Mouse (Mus musculus): ENCODE results near the gene Tmed6. TPM values are rescaled to one million over a fixed set of nuclear protein-coding genes. Genes with fewer than 3 reads are reported as not detected.

Gene Tmed6
- total RNA-seq, 2 experiments from 2014 or later = 0.42 TPM; not detected in 1

- no peak for DNase-seq (ENCODE audit: low spot score in 2 of 2)
- no peak for TF ChIP-seq CTCF (conservative IDR thresholded peaks at IDR 0.05)
Observed at GRCm38 (mm10) chr8:107023479-107023878, 42.0 kb downstream of the Tmed6 start.

DNA sequence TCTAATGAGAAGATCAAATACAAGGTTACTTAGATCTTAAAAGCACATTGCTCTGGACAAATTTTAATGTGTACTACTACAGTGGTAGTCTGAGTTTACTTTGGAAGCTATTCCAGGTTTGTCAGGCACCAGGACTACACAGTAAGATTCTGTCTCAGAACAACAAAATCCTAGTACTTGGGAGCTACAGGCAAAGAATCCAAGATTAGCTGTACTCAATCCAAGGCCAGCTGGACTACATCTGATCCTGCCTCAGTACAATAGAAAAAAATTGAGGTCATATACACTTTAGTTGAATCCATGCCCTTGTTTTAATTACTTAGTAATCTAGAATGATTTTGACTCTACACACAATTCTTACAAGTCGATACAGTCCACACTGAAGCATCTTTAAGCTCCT lies 50.5 kb downstream of the Tmed6 start:
- 0 out of 2 replicates have a peak overlapping the region, but pooled peaks have one; percentile 14 for H3K27ac ChIP-seq
- no peak for TF ChIP-seq CTCF (conservative IDR thresholded peaks at IDR 0.05)

More at GRCm38 (mm10) chr8:107023479-107023878, 42.0 kb downstream of the Tmed6 start:
- no peak overlapping the region for H3K4me3 ChIP-seq
- H3K27ac ChIP-seq = no peak overlapping the region

DNA sequence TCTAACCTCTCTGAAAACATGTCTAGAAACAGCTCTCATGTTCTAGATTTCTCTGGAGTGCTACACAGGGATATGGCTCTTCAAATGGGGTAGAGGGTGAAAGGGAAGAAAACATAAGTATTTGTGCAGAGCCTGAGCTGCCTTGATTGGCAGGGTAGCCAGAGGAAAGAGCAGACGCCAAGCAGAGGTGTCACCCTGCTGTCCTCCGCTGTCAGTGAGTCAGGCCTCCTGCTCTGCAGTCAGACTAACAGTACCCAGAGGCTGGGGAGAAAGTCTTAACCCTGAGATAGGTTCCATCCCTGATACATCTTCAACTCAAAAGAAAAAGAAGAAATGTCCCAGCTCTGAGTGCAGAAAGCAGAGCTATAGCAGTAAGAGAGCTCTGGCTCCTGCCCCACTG lies 52.8 kb downstream of the Tmed6 start:
- Histone ChIP-seq H3K4me3 (no peak overlapping the region), H3K27ac (no peak overlapping the region)
- TF ChIP-seq CTCF (conservative IDR thresholded peaks at IDR 0.05) = no peak
- DNase-seq (ENCODE audit: low spot score in 2 of 2) = no peak

More for the DNA sequence above, 50.5 kb downstream of the Tmed6 start:
- H3K4me3 ChIP-seq = no peak overlapping the region
- DNase-seq (ENCODE audit: low spot score in 2 of 2) = no peak

Small RNA genes within 50 kb of the gene (microRNA-seq; reads per million reads assigned to microRNA genes)
- gene Mir7075 = 1.1 to 2.9 reads per million in 2 experiments

Other genes with a start within 250 kb of the Tmed6 start
- 1 to 10 TPM; 1.3 to 1.9 TPM for gene Has3, start 195.4 kb downstream of the Tmed6 start, total RNA-seq (2021)
- gene Utp4, start 172.0 kb downstream of the Tmed6 start, total RNA-seq (2021) = 10 to 100 TPM; 43.4 to 47.9 TPM
- gene Sntb2, start 129.9 kb downstream of the Tmed6 start, total RNA-seq (2021) = 10 to 100 TPM; 24.8 to 24.9 TPM
- 100 to 1,000 TPM; 112 to 116 TPM for gene Vps4a, start 34.4 kb downstream of the Tmed6 start, total RNA-seq (2021)
- gene Pdf, start 17.0 kb downstream of the Tmed6 start, total RNA-seq (2021) = 10 to 100 TPM; 25.2 to 26.1 TPM
- gene Cog8, start 9.0 kb downstream of the Tmed6 start, total RNA-seq (2021) = 10 to 100 TPM; 27.8 to 32.5 TPM
- 10 to 100 TPM; 43.5 to 46.2 TPM for gene Nip7, start 8.8 kb downstream of the Tmed6 start, total RNA-seq (2021)
- 10 to 100 TPM; 32.7 to 39.2 TPM for gene Terf2, start 30.9 kb upstream of the Tmed6 start, total RNA-seq (2021)
- 100 to 1,000 TPM; 103 to 104 TPM for gene Cyb5b, start 85.0 kb upstream of the Tmed6 start, total RNA-seq (2021)
- gene Nfat5, start 227.8 kb upstream of the Tmed6 start, total RNA-seq (2021) = 10 to 100 TPM; 57.4 to 69.3 TPM